11 mouse cellular contexts compared by ENCODE assay signal in genomic region chr13:93069481-93069880, GRCm38 (mm10).
A peak's percentile ranks its signal among the peaks of the same experiment; 100 is the strongest.
DNase-seq lines count a peak whose midpoint lies in the region; ATAC-seq and TF ChIP-seq lines count a peak whose summit lies in the region.
"Had no signal": no experiment of that assay in that cellular context is flagged by ENCODE, and none has a peak within 500 bp of the region (broad histone marks: within the 10 kb centered on the region; RNA-seq: fewer than 3 reads in every experiment).

No protein-coding gene starts in this region.

- no peaks in the 10 kb centered on the region for H3K27me3 ChIP-seq in heart, postnatal 0 days (ENCODE audit: control insufficient read depth, insufficient read depth, low read length)
- no peaks in the 10 kb centered on the region for H3K27me3 ChIP-seq in Patski
- H3K27me3 ChIP-seq in stomach, postnatal 0 days (ENCODE audit: control insufficient read depth, insufficient read depth, low read length) = no peaks in the 10 kb centered on the region
- H3K27me3 ChIP-seq: intestine, embryonic 15.5 days had no signal

- TF ChIP-seq CTCF in heart, postnatal 0 days (IDR thresholded peaks at IDR 0.05; ENCODE audit: low read depth) = peak; percentile 42
- TF ChIP-seq CTCF in Patski (IDR thresholded peaks at IDR 0.05) = peak; percentile 40
- TF ChIP-seq CTCF in stomach, postnatal 0 days (IDR thresholded peaks at IDR 0.05; ENCODE audit: low read depth) = peak; percentile 51

- DNase-seq in heart, postnatal 0 days (ENCODE audit: low spot score) = no peak
- DNase-seq in heart, adult 18-20 months = no peak
- DNase-seq in retina, embryonic 14.5 days (ENCODE audit: low spot score) = peak; percentile 55
- DNase-seq in retina, postnatal 1 day = no peak
- DNase-seq in Patski (ENCODE audit: low read depth, low spot score) = no peak
- DNase-seq in stomach, postnatal 0 days (ENCODE audit: low spot score) = no peak
- no peak for DNase-seq in natural killer cell, adult 2 months (ENCODE audit: low spot score in 2 of 2)
- DNase-seq: lung, adult 18-20 months; right cerebral cortex, postnatal 25 days had no signal

- H3K9ac ChIP-seq in heart, postnatal 0 days (replicated peaks; ENCODE audit: low read depth, low read length) = no peak overlapping the region
- no peak overlapping the region for H3K9ac ChIP-seq in stomach, postnatal 0 days (ENCODE audit: low read length)
- H3K9ac ChIP-seq: intestine, embryonic 15.5 days had no signal

- no peak for ATAC-seq in heart, postnatal 0 days (ENCODE audit: insufficient read depth, low read depth)
- ATAC-seq in Patski = no peak
- no peak for ATAC-seq in stomach, postnatal 0 days (ENCODE audit: low FRiP score, low TSS enrichment)
- ATAC-seq: intestine, embryonic 15.5 days had no signal

- H3K4me3 ChIP-seq in heart, postnatal 0 days (ENCODE audit: low read depth, low read length) = no peak overlapping the region
- H3K4me3 ChIP-seq in stomach, postnatal 0 days (ENCODE audit: low read depth, low read length) = no peak overlapping the region
- H3K4me3 ChIP-seq: intestine, embryonic 15.5 days; myocyte had no signal

- peaks cover 2% of the 10 kb centered on the region; the same call in 1 of the 2 replicates for H3K4me1 ChIP-seq in heart, postnatal 0 days (ENCODE audit: control insufficient read depth, insufficient read depth)
- H3K4me1 ChIP-seq in stomach, postnatal 0 days (replicated peaks; ENCODE audit: control insufficient read depth, insufficient read depth) = no peaks in the 10 kb centered on the region; the same call in 1 of the 2 replicates
- H3K4me1 ChIP-seq: intestine, embryonic 15.5 days had no signal

- no peak overlapping the region for H3K4me2 ChIP-seq in heart, postnatal 0 days (ENCODE audit: low read depth, low read length)
- no peak overlapping the region for H3K4me2 ChIP-seq in stomach, postnatal 0 days (replicated peaks; ENCODE audit: low read depth)
- H3K4me2 ChIP-seq: intestine, embryonic 15.5 days had no signal

- H3K9me3 ChIP-seq in heart, postnatal 0 days (replicated peaks; ENCODE audit: control insufficient read depth, low read length) = no peaks in the 10 kb centered on the region
- no peaks in the 10 kb centered on the region for H3K9me3 ChIP-seq in stomach, postnatal 0 days (ENCODE audit: control insufficient read depth, low read length)
- H3K9me3 ChIP-seq: intestine, embryonic 15.5 days had no signal

- POLR2A ChIA-PET in Patski (lab: Charles Lee) = no interaction called here

- H3K27ac ChIP-seq in heart, postnatal 0 days (ENCODE audit: low read depth) = no peak overlapping the region
- no peak overlapping the region for H3K27ac ChIP-seq in stomach, postnatal 0 days (replicated peaks)
- H3K27ac ChIP-seq: intestine, embryonic 15.5 days had no signal

- peaks cover 34% of the 10 kb centered on the region for H3K36me3 ChIP-seq in heart, postnatal 0 days (replicated peaks; ENCODE audit: control insufficient read depth, insufficient read depth, low read length)
- no peaks in the 10 kb centered on the region for H3K36me3 ChIP-seq in stomach, postnatal 0 days (ENCODE audit: control insufficient read depth, insufficient read depth, low read length)
- H3K36me3 ChIP-seq: intestine, embryonic 15.5 days had no signal

- in situ Hi-C loops in Patski (cut with MboI; ENCODE audit: low pct_unique_long_range_greater_than_20kb) = no loop called here

- WGBS in heart, postnatal 0 days = 56% methylated on average over 4 of the region's 4 CpGs
- WGBS in stomach, postnatal 0 days = 70% methylated on average over 4 of the region's 4 CpGs

- CTCF ChIA-PET in Patski (lab: Charles Lee) = no interaction called here

- TF ChIP-seq EP300 in heart, postnatal 0 days (IDR thresholded peaks at IDR 0.05; ENCODE audit: low read depth) = no peak
- no peak for TF ChIP-seq EP300 in stomach, postnatal 0 days (optimal IDR thresholded peaks at IDR 0.05)
